8 mouse cellular contexts compared by ENCODE assay signal in genomic region chr14:25841991-25842687, GRCm38 (mm10). TPM values are rescaled to one million over a fixed set of nuclear protein-coding genes. Genes with fewer than 3 reads are reported as not detected.
DNase-seq lines count a peak whose midpoint lies in the region; ATAC-seq and TF ChIP-seq lines count a peak whose summit lies in the region.

Gene Anxa11 (plus strand): TSS chr14:25842156.

- no peak for TF ChIP-seq CTCF in midbrain, postnatal 0 days (IDR thresholded peaks at IDR 0.05)

- H3K27ac ChIP-seq in embryonic facial prominence, embryonic 10.5 days (replicated peaks): 0 out of 2 replicates have a peak within 1 kb of the TSS, but pooled peaks have one; percentile 37
- no peak within 1 kb of the TSS for H3K27ac ChIP-seq in limb, embryonic 15.5 days
- no peak within 1 kb of the TSS for H3K27ac ChIP-seq in midbrain, postnatal 0 days (ENCODE audit: low read depth, low read length)

- under 1% methylated on average over 54 of the region's 54 CpGs for WGBS in embryonic facial prominence, embryonic 10.5 days
- WGBS in limb, embryonic 15.5 days: under 1% methylated on average over 54 of the region's 54 CpGs
- WGBS in midbrain, postnatal 0 days: under 1% methylated on average over 54 of the region's 54 CpGs

- H3K4me3 ChIP-seq in embryonic facial prominence, embryonic 10.5 days: peak within 1 kb of the TSS; percentile 75
- H3K4me3 ChIP-seq in limb, embryonic 15.5 days: peak within 1 kb of the TSS; percentile 67
- H3K4me3 ChIP-seq in midbrain, postnatal 0 days (ENCODE audit: low read depth, low read length): peak within 1 kb of the TSS; percentile 41

- peak within 1 kb of the TSS; percentile 42 for H3K9ac ChIP-seq in limb, embryonic 15.5 days
- no peak within 1 kb of the TSS; the same call in 1 of the 2 replicates for H3K9ac ChIP-seq in midbrain, postnatal 0 days (replicated peaks; ENCODE audit: low read length, poor library complexity, severe bottlenecking)

- ATAC-seq in limb, embryonic 15.5 days (ENCODE audit: insufficient number of reproducible peaks, low FRiP score, low TSS enrichment, low read depth): peak; percentile 65
- no peak for ATAC-seq in midbrain, postnatal 0 days (ENCODE audit: low FRiP score)

- H3K36me3 ChIP-seq in embryonic facial prominence, embryonic 10.5 days (replicated peaks): no peaks in the 10 kb centered on the region
- H3K36me3 ChIP-seq in limb, embryonic 15.5 days: no peaks in the 10 kb centered on the region
- no peaks in the 10 kb centered on the region for H3K36me3 ChIP-seq in midbrain, postnatal 0 days (ENCODE audit: insufficient read depth, low read length)

- peaks cover 22% of the 10 kb centered on the region for H3K4me1 ChIP-seq in embryonic facial prominence, embryonic 10.5 days
- peaks cover 17% of the 10 kb centered on the region for H3K4me1 ChIP-seq in limb, embryonic 15.5 days
- H3K4me1 ChIP-seq in midbrain, postnatal 0 days (ENCODE audit: insufficient read depth, low read length): peaks cover 3% of the 10 kb centered on the region; the same call in 1 of the 2 replicates

- DNase-seq in 3134 (ENCODE audit: extremely low read depth, insufficient read length, low spot score): peak; percentile 93
- DNase-seq in adrenal gland, postnatal 10 days: peak; percentile 93
- DNase-seq in embryonic facial prominence, embryonic 10.5 days (ENCODE audit: low spot score): peak; percentile 86
- peak; percentile 99 for DNase-seq in heart, adult 11 months
- DNase-seq in kidney, adult 11 months: peak; percentile 89
- DNase-seq in midbrain, postnatal 0 days (ENCODE audit: low spot score): peak; percentile 12
- DNase-seq in spleen, postnatal 36 days (ENCODE audit: low spot score in 2 of 2): peak; percentile 89 to 90

- peaks cover 72% of the 10 kb centered on the region for H3K27me3 ChIP-seq in embryonic facial prominence, embryonic 10.5 days (replicated peaks; ENCODE audit: low read depth, poor library complexity, severe bottlenecking)
- peaks cover 15% of the 10 kb centered on the region; the same call in 1 of the 2 replicates for H3K27me3 ChIP-seq in limb, embryonic 15.5 days
- H3K27me3 ChIP-seq in midbrain, postnatal 0 days (ENCODE audit: insufficient read depth, low read length): peaks cover 27% of the 10 kb centered on the region

- peak within 1 kb of the TSS; percentile 91 for H3K4me2 ChIP-seq in limb, embryonic 15.5 days
- peak within 1 kb of the TSS; percentile 91 for H3K4me2 ChIP-seq in midbrain, postnatal 0 days (ENCODE audit: low read depth, low read length, poor library complexity, severe bottlenecking)

- H3K9me3 ChIP-seq in embryonic facial prominence, embryonic 10.5 days: no peaks in the 10 kb centered on the region
- H3K9me3 ChIP-seq in limb, embryonic 15.5 days: no peaks in the 10 kb centered on the region
- H3K9me3 ChIP-seq in midbrain, postnatal 0 days (ENCODE audit: low read length): no peaks in the 10 kb centered on the region

RNA-seq across cellular contexts. Expression of gene Anxa11, which starts in this region (rescaled TPM):
- total RNA-seq in adrenal gland, postnatal 10 days (2021): 10 to 100 TPM; 48.8 to 56.2 TPM
- 5.3 and 6.1 TPM in 2 replicates for polyA plus RNA-seq in embryonic facial prominence, embryonic 10.5 days (2016; fragmentation: Nextera tagmentation; extraction: Ambion mirVana)
- polyA plus RNA-seq in limb, embryonic 15.5 days (2015; fragmentation: Nextera tagmentation; extraction: Ambion mirVana): 20.9 and 28.6 TPM in 2 replicates
- total RNA-seq in midbrain, postnatal 0 days (2014; rRNA removed): 2.7 and 3.0 TPM in 2 replicates
- polyA plus RNA-seq in midbrain, postnatal 0 days (2015; fragmentation: Nextera tagmentation; extraction: Ambion mirVana): 3.3 TPM in 2 replicates

Comparison
In these comparisons a context has a peak if more than half of its experiments do, and no peak if none do; other contexts are left out.
1. RNA of gene Anxa11 (total RNA-seq): 48.8 to 56.2 TPM in adrenal gland, postnatal 10 days; 2.7 to 3.0 TPM in midbrain, postnatal 0 days; every median in the first group is over 10 times any median in the second.
2. DNase-seq: peak in every context shown above with its lines; median percentile 99 in heart, adult 11 months; 93 in 3134; 93 in adrenal gland, postnatal 10 days; 90 in spleen, postnatal 36 days; 89 in kidney, adult 11 months; 86 in embryonic facial prominence, embryonic 10.5 days; 12 in midbrain, postnatal 0 days.
3. Peak in every context shown above with its lines, with median percentiles within 50 percentile points of each other: H3K4me3 ChIP-seq.